Mouse (Mus musculus): Measurements from ENCODE around the gene Gm20696. TPM values are rescaled to one million over a fixed set of nuclear protein-coding genes. Genes with fewer than 3 reads are reported as not detected.

Gm20696 gene
- total and polyA plus RNA-seq, 3 experiments = 0.59 TPM; not detected in 2

DNA sequence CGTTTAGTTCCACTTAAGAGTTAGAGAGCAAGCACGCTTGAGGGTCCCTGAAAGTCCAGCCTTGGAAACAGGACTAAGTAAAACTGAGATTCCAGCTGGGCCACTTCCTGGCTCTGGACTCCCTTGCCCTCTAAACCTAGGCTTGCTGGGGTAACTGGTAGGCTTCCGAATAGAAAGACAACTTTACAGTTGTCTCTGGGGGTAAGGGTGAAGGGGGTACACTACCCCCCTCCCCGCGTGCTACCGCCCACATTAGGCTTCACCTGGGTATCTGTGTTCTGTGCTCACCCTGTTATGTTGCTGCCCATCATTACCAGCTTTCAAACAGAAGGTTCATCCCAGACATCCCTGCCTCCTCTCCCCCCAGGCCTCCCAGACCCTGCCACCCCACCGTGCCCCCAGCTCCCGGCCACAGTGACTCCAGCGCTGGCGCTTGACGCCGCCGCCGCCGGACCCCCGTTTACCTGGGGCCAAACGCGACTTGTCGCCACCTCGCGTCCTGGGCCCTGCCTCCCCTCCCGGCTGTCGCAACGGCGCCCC, 25.1 kb upstream of the Gm20696 start:
- TF ChIP-seq NELFE (IDR thresholded peaks at IDR 0.05; ENCODE audit: low read depth, low read length) (no peak), CTCF (conservative IDR thresholded peaks at IDR 0.05 in 1 of 2, IDR thresholded peaks at IDR 0.05 in 1 of 2; ENCODE audit: low read depth in 2 of 2, low read length in 2 of 2) (no peak), ZC3H11A (IDR thresholded peaks at IDR 0.05; ENCODE audit: low read depth, low read length) (no peak), RCOR1 (conservative IDR thresholded peaks at IDR 0.05; ENCODE audit: low read depth, low read length) (no peak), ETS1 (conservative IDR thresholded peaks at IDR 0.05; ENCODE audit: low read depth, low read length) (no peak), E2F4 (IDR thresholded peaks at IDR 0.05; ENCODE audit: insufficient replicate concordance, low read depth, low read length) (no peak), JUN (IDR thresholded peaks at IDR 0.05; ENCODE audit: insufficient read depth, low read depth, low read length) (no peak), MAFK (IDR thresholded peaks at IDR 0.05; ENCODE audit: insufficient replicate concordance, low read length) (no peak), MXI1 (IDR thresholded peaks at IDR 0.05; ENCODE audit: low read depth, low read length) (no peak), HCFC1 (IDR thresholded peaks at IDR 0.05; ENCODE audit: low read depth, low read length) (no peak), CHD1 (IDR thresholded peaks at IDR 0.05; ENCODE audit: low read depth, low read length) (no peak), IRF4 (IDR thresholded peaks at IDR 0.05; ENCODE audit: low read depth, low read length) (no peak), MAX (IDR thresholded peaks at IDR 0.05; ENCODE audit: low read length) (no peak), NRF1 (IDR thresholded peaks at IDR 0.05; ENCODE audit: low read depth, low read length) (no peak)
- Histone ChIP-seq H3K79me2 (replicated peaks; ENCODE audit: control insufficient read depth, extremely low read depth, insufficient read depth, poor library complexity, severe bottlenecking) (no peaks in the 10 kb centered on the region), H3K4me2 (ENCODE audit: insufficient read depth, low read depth, poor library complexity, severe bottlenecking) (no peak overlapping the region), H3K27ac (ENCODE audit: insufficient read depth, low read depth) (no peak overlapping the region), H3K9ac (ENCODE audit: insufficient read depth, low read depth) (no peak overlapping the region), H3K4me1 (ENCODE audit: control insufficient read depth in 1 of 2, insufficient read depth in 2 of 2) (no peaks in the 10 kb centered on the region), H3K4me3 (replicated peaks in 1 of 3; ENCODE audit: low read depth in 2 of 3, low read length in 2 of 3, poor library complexity in 1 of 3) (no peak overlapping the region), H3K9me3 (replicated peaks; ENCODE audit: low read length) (peaks cover 8% of the 10 kb centered on the region), H3K27me3 (replicated peaks) (no peaks in the 10 kb centered on the region), H3K36me3 (replicated peaks in 1 of 2; ENCODE audit: control insufficient read depth in 1 of 2, insufficient read depth in 1 of 2, low read length in 1 of 2) (no peaks in the 10 kb centered on the region)
- in situ Hi-C loops (cut with MboI; ENCODE audit: low pct_ligation_motif_present, low pct_unique_long_range_greater_than_20kb, low sequenced_read_pairs) (no loop called here), dilution Hi-C loops (cut with MboI; ENCODE audit: extremely low pct_ligation_motif_present, extremely low pct_unique_long_range_greater_than_20kb, low sequenced_read_pairs) (no loop called here)
- no peak for DNase-seq (ENCODE audit: extremely low read depth)

DNA sequence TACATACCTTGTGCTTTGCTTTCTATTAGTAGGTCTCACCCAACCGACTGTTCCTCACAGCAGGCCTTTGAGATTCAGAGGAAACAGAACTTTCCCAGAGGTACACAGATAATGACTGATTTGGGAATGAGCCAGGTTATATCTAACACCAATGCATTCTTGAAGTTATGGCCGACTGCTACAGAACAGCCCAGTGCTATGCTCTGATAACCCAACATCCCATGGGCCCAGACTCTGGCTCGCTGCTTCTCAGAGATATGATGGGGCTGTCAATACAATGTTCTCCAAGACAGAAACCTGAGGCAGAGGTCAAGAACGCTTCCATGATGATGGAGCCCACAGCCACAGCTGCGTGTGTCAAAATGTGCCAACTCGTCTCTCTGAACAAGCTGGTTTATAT, 21.9 kb upstream of the Gm20696 start:
- DNase-seq (ENCODE audit: extremely low read depth) = no peak
- TF ChIP-seq HCFC1 (IDR thresholded peaks at IDR 0.05; ENCODE audit: low read depth, low read length) = no peak
- TF ChIP-seq USF2 (conservative IDR thresholded peaks at IDR 0.05; ENCODE audit: low read depth, low read length) = no peak
- no peak for TF ChIP-seq POLR2A (IDR thresholded peaks at IDR 0.05; ENCODE audit: low read depth, low read length)
- no peak for TF ChIP-seq MAZ (IDR thresholded peaks at IDR 0.05; ENCODE audit: low read depth, low read length)
- no peaks in the 10 kb centered on the region for H3K36me3 ChIP-seq (replicated peaks in 1 of 2; ENCODE audit: control insufficient read depth in 1 of 2, insufficient read depth in 1 of 2, low read length in 1 of 2)
- H3K4me2 ChIP-seq (ENCODE audit: insufficient read depth, low read depth, poor library complexity, severe bottlenecking) = no peak overlapping the region
- no peak overlapping the region for H3K9ac ChIP-seq (ENCODE audit: insufficient read depth, low read depth)
- H3K27ac ChIP-seq (ENCODE audit: insufficient read depth, low read depth) = no peak overlapping the region
- dilution Hi-C loops (cut with MboI; ENCODE audit: extremely low pct_ligation_motif_present, extremely low pct_unique_long_range_greater_than_20kb, low sequenced_read_pairs) (no loop called here), in situ Hi-C loops (cut with MboI; ENCODE audit: low pct_ligation_motif_present, low pct_unique_long_range_greater_than_20kb, low sequenced_read_pairs) (no loop called here)
- 0 out of 4 replicates have a peak, but pooled peaks cover 0 to 5% of the 10 kb centered on the region in 2 experiments for H3K4me1 ChIP-seq (ENCODE audit: control insufficient read depth in 1 of 2, insufficient read depth in 2 of 2)
- no peaks in the 10 kb centered on the region for H3K79me2 ChIP-seq (replicated peaks; ENCODE audit: control insufficient read depth, extremely low read depth, insufficient read depth, poor library complexity, severe bottlenecking)
- H3K9me3 ChIP-seq (replicated peaks; ENCODE audit: low read length) = peaks cover 11% of the 10 kb centered on the region
- no peak overlapping the region for H3K4me3 ChIP-seq (replicated peaks in 1 of 3; ENCODE audit: low read depth in 2 of 3, low read length in 2 of 3, poor library complexity in 1 of 3)
- H3K27me3 ChIP-seq (replicated peaks) = no peaks in the 10 kb centered on the region
